Mouse (Mus musculus) forebrain, postnatal 0 days (tissue): Measurements from ENCODE around the gene Slc27a4. TPM values are rescaled to one million over a fixed set of nuclear protein-coding genes. Genes with fewer than 3 reads are reported as not detected.
A peak's percentile ranks its signal among the peaks of the same experiment; 100 is the strongest.

Experiments used
- ATAC-seq: fragments of 200-750 bp; cut with Nextera tagmentation; 2 replicates; pipeline ENCODE4 v1.8.0; 2017; ENCODE audit warnings: mild to moderate bottlenecking, moderate library complexity
- DNase-seq: peaks from one replicate; pipeline ENCODE4 v3.0.0-alpha.2; 2015
- H3K27ac ChIP-seq: fragments of 300-500 bp; sonication (generic); 2 replicates; pipeline ENCODE4 v1.5.1; 2014; ENCODE audit warnings: low read depth, mild to moderate bottlenecking, antibody characterized with exemption, low read length, moderate library complexity, mixed read lengths
- H3K27me3 ChIP-seq: fragments of 300-500 bp; sonication (generic); 2 replicates; pipeline ENCODE4 v1.6.1; 2014; ENCODE audit warnings: mild to moderate bottlenecking, low read length, mixed read lengths; ENCODE audit not compliant: insufficient read depth
- H3K36me3 ChIP-seq: fragments of 300-500 bp; sonication (generic); 2 replicates; pipeline ENCODE4 v1.6.1; 2014; ENCODE audit warnings: mild to moderate bottlenecking, moderate library complexity; ENCODE audit not compliant: insufficient read depth
- H3K4me1 ChIP-seq: fragments of 300-500 bp; sonication (generic); 2 replicates; pipeline ENCODE4 v1.6.1; 2014; ENCODE audit warnings: antibody characterized with exemption; ENCODE audit not compliant: insufficient read depth
- H3K4me2 ChIP-seq: fragments of 300-500 bp; sonication (generic); 2 replicates; pipeline ENCODE4 v1.6.1; 2014; ENCODE audit warnings: low read depth, mild to moderate bottlenecking, moderate library complexity
- H3K4me3 ChIP-seq: fragments of 300-500 bp; sonication (generic); 2 replicates; pipeline ENCODE4 v1.5.1; 2014; ENCODE audit warnings: low read depth, low read length, mixed read lengths
- H3K9ac ChIP-seq: fragments of 300-500 bp; sonication (generic); 2 replicates; pipeline ENCODE4 v1.6.1; 2014; ENCODE audit warnings: mild to moderate bottlenecking
- H3K9me3 ChIP-seq: fragments of 300-500 bp; sonication (generic); 2 replicates; pipeline ENCODE4 v1.6.1; 2016; ENCODE audit warnings: low read length
- CTCF ChIP-seq: sonication (generic); IDR thresholded peaks from 2 replicates; pipeline ENCODE4 v1.5.1; 2016; ENCODE audit warnings: antibody characterized with exemption, control low read depth, low read depth
- WGBS: fragments of 180-500 bp; shearing (Covaris S2); extraction: QIAGEN DNeasy Blood & Tissue Kit; methylation state at CpG from one replicate; pipeline ENCODE4 v1.1.7; 2014; 5-methylcytosine and 5-hydroxymethylcytosine counted together
- polyA plus RNA-seq: library from polyadenylated mRNA; unstranded; fragments of >200 nt; fragmentation: Nextera tagmentation; extraction: Ambion mirVana; gene quantifications from 2 replicates; pipeline ENCODE4 v1.2.1, GENCODE M21; 2015
- total RNA-seq: library from RNA; depleted of rRNA; stranded (reverse); fragments of >200 nt; gene quantifications from 2 replicates; pipeline ENCODE4 v1.2.3, GENCODE M21; 2014

Gene Slc27a4
- total and polyA plus RNA-seq, 2 experiments from 2014 or later: 40.3 to 82.9 TPM

- peaks cover 21% of the 10 kb centered on the region; the same call in 1 of the 2 replicates for H3K36me3 ChIP-seq
- no peak overlapping the region for H3K4me2 ChIP-seq
- H3K27me3 ChIP-seq: no peaks in the 10 kb centered on the region
- H3K4me3 ChIP-seq: no peak overlapping the region
- 5% methylated on average over 2 of the region's 2 CpGs for WGBS
- no peaks in the 10 kb centered on the region for H3K4me1 ChIP-seq
- DNase-seq (no peak), ATAC-seq (no peak)
- no peak overlapping the region for H3K27ac ChIP-seq
- no peaks in the 10 kb centered on the region for H3K9me3 ChIP-seq
- no peak overlapping the region for H3K9ac ChIP-seq
- no peak for TF ChIP-seq CTCF
Observed at GRCm38 (mm10) chr2:29835391-29835899, 33.0 kb downstream of the Slc27a4 start.

GRCm38 (mm10) chr2:29839460-29839859 is 37.0 kb downstream of the Slc27a4 start:
- Histone ChIP-seq H3K27ac (no peak overlapping the region), H3K4me1 (no peaks in the 10 kb centered on the region), H3K9ac (no peak overlapping the region), H3K4me3 (no peak overlapping the region), H3K36me3 (peaks cover 38% of the 10 kb centered on the region), H3K27me3 (peaks cover 14% of the 10 kb centered on the region), H3K9me3 (no peaks in the 10 kb centered on the region), H3K4me2 (no peak overlapping the region)
- DNase-seq: no peak
- TF ChIP-seq CTCF: no peak
- 38% methylated on average over 4 of the region's 4 CpGs for WGBS
- no peak for ATAC-seq

- WGBS: 61% methylated on average over 9 of the region's 9 CpGs
- H3K27me3 ChIP-seq: peaks cover 30% of the 10 kb centered on the region
- no peak overlapping the region for H3K4me3 ChIP-seq
- H3K4me1 ChIP-seq: no peaks in the 10 kb centered on the region
- no peak overlapping the region for H3K9ac ChIP-seq
- H3K9me3 ChIP-seq: no peaks in the 10 kb centered on the region
- ATAC-seq: no peak
- no peak overlapping the region for H3K4me2 ChIP-seq
- no peak for DNase-seq
- H3K36me3 ChIP-seq: peaks cover 32% of the 10 kb centered on the region
- H3K27ac ChIP-seq: no peak overlapping the region
- TF ChIP-seq CTCF: no peak
Observed at GRCm38 (mm10) chr2:29843231-29844105, 41.0 kb downstream of the Slc27a4 start.

- Histone ChIP-seq H3K36me3 (peaks cover 28% of the 10 kb centered on the region), H3K4me2 (no peak overlapping the region), H3K9ac (no peak overlapping the region), H3K27ac (no peak overlapping the region), H3K9me3 (no peaks in the 10 kb centered on the region), H3K27me3 (peaks cover 30% of the 10 kb centered on the region), H3K4me3 (no peak overlapping the region), H3K4me1 (no peaks in the 10 kb centered on the region)
- TF ChIP-seq CTCF: no peak
- DNase-seq: no peak
- WGBS: 83% methylated on average over 2 of the region's 2 CpGs
- ATAC-seq: no peak
Observed at GRCm38 (mm10) chr2:29844115-29844514, 41.7 kb downstream of the Slc27a4 start.

- H3K4me2 ChIP-seq: no peak overlapping the region
- no peak overlapping the region for H3K9ac ChIP-seq
- ATAC-seq: no peak
- 21% methylated on average over 3 of the region's 3 CpGs for WGBS
- H3K4me3 ChIP-seq: peak overlapping the region; percentile 7; the same call in 1 of the 2 replicates
- no peak for TF ChIP-seq CTCF
- H3K36me3 ChIP-seq: peaks cover 28% of the 10 kb centered on the region
- peaks cover 30% of the 10 kb centered on the region for H3K27me3 ChIP-seq
- H3K27ac ChIP-seq: no peak overlapping the region
- no peaks in the 10 kb centered on the region for H3K9me3 ChIP-seq
- H3K4me1 ChIP-seq: no peaks in the 10 kb centered on the region
- DNase-seq: no peak
Observed at GRCm38 (mm10) chr2:29844661-29845060, 42.2 kb downstream of the Slc27a4 start.

- H3K4me2 ChIP-seq: peak overlapping the region; percentile 49
- WGBS: 14% methylated on average over 22 of the region's 25 CpGs
- DNase-seq (peak; percentile 41), ATAC-seq (peak; percentile 20; the same call in 1 of the 2 replicates)
- H3K9ac ChIP-seq: no peak overlapping the region
- H3K36me3 ChIP-seq: peaks cover 28% of the 10 kb centered on the region
- H3K4me1 ChIP-seq: no peaks in the 10 kb centered on the region
- TF ChIP-seq CTCF: no peak
- no peaks in the 10 kb centered on the region for H3K9me3 ChIP-seq
- H3K4me3 ChIP-seq: peak overlapping the region; percentile 28
- H3K27ac ChIP-seq: no peak overlapping the region
- peaks cover 30% of the 10 kb centered on the region for H3K27me3 ChIP-seq
Observed at GRCm38 (mm10) chr2:29845636-29846035, 43.2 kb downstream of the Slc27a4 start.
